Mouse (Mus musculus): ENCODE measurements around the gene Prelid3b.

- no peak for TF ChIP-seq CTCF (IDR thresholded peaks at IDR 0.05)
- TF ChIP-seq EP300 (IDR thresholded peaks at IDR 0.05), result no peak
Measured at GRCm38 (mm10) chr2:174470333-174470732, 2.5 kb downstream of the Prelid3b start.

All from lung, postnatal 0 days (tissue).